Mouse (Mus musculus) heart, embryonic 11.5 days (tissue): Measurements from ENCODE around the gene Trim69. TPM values are rescaled to one million over a fixed set of nuclear protein-coding genes. Genes with fewer than 3 reads are reported as not detected.
A peak's percentile ranks its signal among the peaks of the same experiment; 100 is the strongest.

Experiments
- ATAC-seq: fragments of 200-750 bp; cut with Nextera tagmentation; replicated peaks from 2 replicates; pipeline ENCODE4 v1.8.0; 2017; ENCODE audit warnings: moderate library complexity; ENCODE audit not compliant: insufficient number of reproducible peaks, low FRiP score, low TSS enrichment
- H3K27ac ChIP-seq: fragments of 300-500 bp; sonication (generic); 2 replicates; pipeline ENCODE4 v1.5.1; 2014; ENCODE audit warnings: mild to moderate bottlenecking, low read depth, low read length
- H3K27me3 ChIP-seq: fragments of 300-500 bp; sonication (generic); 2 replicates; pipeline ENCODE4 v1.6.1; 2014; ENCODE audit warnings: mild to moderate bottlenecking, low read length, mixed read lengths; ENCODE audit not compliant: control insufficient read depth, insufficient read depth
- H3K36me3 ChIP-seq: fragments of 300-500 bp; sonication (generic); 2 replicates; pipeline ENCODE4 v1.6.1; 2014; ENCODE audit warnings: mild to moderate bottlenecking, low read length, moderate library complexity, mixed read lengths; ENCODE audit not compliant: control insufficient read depth, insufficient read depth
- H3K4me1 ChIP-seq: fragments of 300-500 bp; sonication (generic); 2 replicates; pipeline ENCODE4 v1.6.1; 2014; ENCODE audit warnings: low read length; ENCODE audit not compliant: control insufficient read depth, insufficient read depth
- H3K4me2 ChIP-seq: fragments of 300-500 bp; sonication (generic); 2 replicates; pipeline ENCODE4 v1.6.1; 2014; ENCODE audit warnings: mild to moderate bottlenecking, moderate library complexity
- H3K4me3 ChIP-seq: fragments of 300-500 bp; sonication (generic); 2 replicates; pipeline ENCODE4 v1.5.1; 2014; ENCODE audit warnings: low read depth, low read length
- H3K9ac ChIP-seq: fragments of 300-500 bp; sonication (generic); 2 replicates; pipeline ENCODE4 v1.6.1; 2014; ENCODE audit warnings: mild to moderate bottlenecking, low read depth, low read length, moderate library complexity
- H3K9me3 ChIP-seq: fragments of 300-500 bp; sonication (generic); replicated peaks from 2 replicates; pipeline ENCODE4 v1.6.1; 2016; ENCODE audit warnings: low read length; ENCODE audit not compliant: control insufficient read depth
- WGBS: fragments of 180-500 bp; shearing (Covaris S2); extraction: QIAGEN DNeasy Blood & Tissue Kit; methylation state at CpG from one replicate; pipeline ENCODE4 v1.1.7; 2014; ENCODE audit not compliant: insufficient replicate concordance; 5-methylcytosine and 5-hydroxymethylcytosine counted together
- polyA plus RNA-seq: library from polyadenylated mRNA; unstranded; fragments of >200 nt; fragmentation: Nextera tagmentation; extraction: Ambion mirVana; gene quantifications from 2 replicates; pipeline ENCODE4 v1.2.1, GENCODE M21; 2014

Gene Trim69
- polyA plus RNA-seq: 0.14 TPM in 1 of 2 replicates, not detected in the other

DNA sequence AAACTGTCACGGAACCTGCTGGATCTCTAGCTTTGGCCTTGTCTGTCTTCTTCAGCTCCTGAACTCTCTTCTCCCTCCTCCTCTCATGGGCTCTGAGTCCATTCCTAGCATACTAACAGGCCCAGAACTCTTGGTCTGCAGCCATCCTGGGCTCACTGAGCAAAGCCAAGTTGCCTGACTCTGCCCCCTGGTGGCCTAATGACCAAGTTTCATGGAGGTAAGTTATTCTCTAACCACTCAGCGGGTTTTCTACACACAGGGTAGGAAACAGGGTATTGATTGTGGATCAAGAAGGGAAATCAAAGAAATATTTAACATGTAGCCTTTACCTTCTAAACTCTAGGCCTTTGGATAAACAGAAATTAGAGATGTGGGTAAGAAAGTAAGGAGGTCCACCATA is at the start of gene Trim69:
Gene Trim69 (plus strand): TSS at position 21 of the 400 bp plus-strand sequence.
- H3K27ac ChIP-seq: peak within 1 kb of the TSS; percentile 30; the same call in 1 of the 2 replicates
- WGBS: 36% methylated on average over 2 of the region's 2 CpGs
- H3K4me2 ChIP-seq: no peak within 1 kb of the TSS
- no peak for ATAC-seq
- H3K9me3 ChIP-seq: no peaks in the 10 kb centered on the region
- 0 out of 2 replicates have a peak, but pooled peaks cover 4% of the 10 kb centered on the region for H3K4me1 ChIP-seq
- H3K4me3 ChIP-seq: no peak within 1 kb of the TSS
- H3K9ac ChIP-seq: no peak within 1 kb of the TSS
- no peaks in the 10 kb centered on the region for H3K27me3 ChIP-seq
- no peaks in the 10 kb centered on the region for H3K36me3 ChIP-seq

DNA sequence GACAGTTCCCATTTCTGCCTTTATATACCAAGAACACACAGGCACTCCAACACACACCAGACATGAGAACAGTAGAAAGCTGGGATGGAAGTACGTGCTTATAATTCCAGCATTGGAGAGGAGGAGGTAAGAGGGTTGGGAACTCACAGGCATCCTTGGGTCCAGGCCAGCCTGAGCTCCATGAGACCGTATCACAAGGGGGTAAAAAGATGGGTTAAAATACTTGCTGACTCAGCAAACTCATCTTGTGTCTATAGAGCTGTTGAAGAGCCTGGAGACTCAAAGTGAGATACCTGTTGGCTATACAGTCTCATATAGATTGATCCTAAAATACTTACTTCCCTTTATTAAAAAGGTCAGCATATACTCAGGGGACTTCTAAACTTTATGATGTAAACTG is 43.6 kb upstream of the Trim69 start:
- H3K36me3 ChIP-seq: peaks cover 3% of the 10 kb centered on the region; the same call in 1 of the 2 replicates
- ATAC-seq: no peak
- H3K27ac ChIP-seq: no peak overlapping the region
- peak overlapping the region; percentile 70; the same call in 1 of the 2 replicates for H3K4me3 ChIP-seq
- H3K4me2 ChIP-seq: no peak overlapping the region; the same call in 1 of the 2 replicates
- WGBS: 85% methylated on average over 2 of the region's 2 CpGs
- no peak overlapping the region for H3K9ac ChIP-seq
- H3K4me1 ChIP-seq: 0 out of 2 replicates have a peak, but pooled peaks cover 5% of the 10 kb centered on the region
- H3K27me3 ChIP-seq: no peaks in the 10 kb centered on the region
- H3K9me3 ChIP-seq: no peaks in the 10 kb centered on the region

DNA sequence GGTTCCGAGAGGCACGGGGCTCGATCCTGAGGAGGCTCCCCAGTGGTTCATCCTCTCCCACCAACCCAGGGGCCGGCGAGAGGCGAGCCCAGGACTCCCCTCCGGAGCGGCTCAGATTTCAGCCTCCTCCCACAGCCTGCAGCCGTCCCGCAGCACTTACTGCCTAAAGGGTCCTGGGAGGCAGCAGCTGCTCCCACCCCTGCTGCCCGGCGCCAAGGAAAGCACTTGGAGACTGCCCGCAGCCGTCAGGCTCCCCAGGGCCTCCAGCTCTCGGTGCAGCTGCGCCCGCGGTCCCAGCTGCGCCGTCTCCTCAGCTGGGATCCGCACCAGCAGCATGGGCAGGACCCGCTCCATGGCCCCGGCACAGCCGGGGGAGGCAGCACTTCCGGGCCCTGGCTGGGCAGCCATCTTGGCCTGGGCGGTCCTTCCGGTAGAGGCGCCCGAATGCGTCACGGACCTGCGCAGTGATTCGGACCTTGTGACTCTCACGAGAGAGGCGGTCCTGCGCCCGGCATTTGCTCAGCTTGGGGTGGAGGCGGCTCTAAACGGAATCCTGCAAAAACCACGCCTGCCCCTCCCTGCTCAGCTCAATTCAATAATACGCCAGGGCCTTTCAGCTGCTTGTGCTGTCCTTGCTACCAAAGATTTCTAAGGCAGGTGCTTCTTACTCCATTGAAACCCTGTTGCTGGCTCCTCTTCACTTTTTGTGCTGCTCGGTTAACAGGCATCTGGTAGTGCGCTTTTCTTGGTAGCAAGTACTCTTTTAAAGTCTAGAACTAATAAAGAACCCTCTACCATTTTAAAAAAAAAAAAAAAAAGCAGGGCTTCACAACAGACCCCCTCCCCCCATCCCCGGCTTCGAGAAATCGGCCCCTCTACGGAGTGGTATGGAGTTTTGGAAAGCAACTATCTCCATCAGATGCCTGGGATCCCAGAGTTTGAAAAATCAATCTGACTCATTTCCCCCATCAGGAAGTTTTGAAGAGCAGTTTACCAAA is 42.2 kb upstream of the Trim69 start, which contains the start of gene Spg11:
Gene Spg11 (minus strand): TSS at position 426 of the 998 bp plus-strand sequence.
- Histone ChIP-seq H3K9ac (peak within 1 kb of the TSS; percentile 92), H3K4me3 (peak within 1 kb of the TSS; percentile 70), H3K4me1 (0 out of 2 replicates have a peak, but pooled peaks cover 5% of the 10 kb centered on the region), H3K36me3 (no peaks in the 10 kb centered on the region), H3K27ac (peak within 1 kb of the TSS; percentile 91), H3K27me3 (no peaks in the 10 kb centered on the region), H3K4me2 (peak within 1 kb of the TSS; percentile 70), H3K9me3 (no peaks in the 10 kb centered on the region)
- under 1% methylated on average over 46 of the region's 47 CpGs for WGBS
- ATAC-seq: peak; percentile 99

DNA sequence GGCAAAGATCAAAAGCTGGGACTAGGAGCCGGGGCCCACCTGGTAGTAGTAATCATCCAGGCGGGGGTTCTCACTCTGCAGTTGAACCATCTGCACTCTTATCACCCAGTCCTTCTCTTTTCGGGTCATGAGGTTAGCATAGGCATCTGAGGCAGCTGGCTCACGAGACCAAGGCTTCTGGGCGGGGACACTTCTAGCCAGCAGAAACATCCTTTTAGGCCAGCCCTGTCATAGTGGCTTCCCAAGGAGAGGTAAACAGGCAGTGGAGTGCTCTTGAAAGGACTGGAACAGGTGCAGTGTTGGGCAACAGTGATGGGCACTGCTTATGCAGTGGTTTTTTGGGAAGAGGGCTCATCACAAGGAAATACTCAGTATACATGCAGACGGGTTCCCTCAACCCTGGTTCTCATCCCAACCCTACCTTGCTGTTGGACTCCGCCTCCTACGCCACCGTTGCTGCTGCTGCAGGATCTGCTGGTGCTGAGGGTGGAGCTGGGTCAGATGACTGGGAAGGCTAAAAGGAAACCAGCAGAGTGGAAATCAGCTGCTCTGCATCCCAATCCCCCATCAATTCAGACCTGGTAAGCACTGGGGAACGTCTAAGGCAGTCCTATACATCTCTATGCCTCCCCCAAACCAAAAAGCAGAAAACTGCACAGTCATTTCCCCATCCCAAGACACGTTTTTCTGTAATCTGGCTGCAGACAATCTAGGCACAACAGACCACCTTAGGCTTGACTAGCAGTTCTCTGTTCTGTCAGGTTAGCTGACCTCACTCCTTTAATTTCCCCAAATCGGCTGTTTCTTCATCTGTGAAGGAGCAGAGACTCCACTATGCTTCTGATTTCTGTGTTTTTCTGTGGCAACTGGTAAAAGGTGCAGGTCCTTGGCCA is 34.6 kb upstream of the Trim69 start:
- H3K9me3 ChIP-seq: no peaks in the 10 kb centered on the region
- WGBS: 29% methylated on average over 12 of the region's 12 CpGs
- H3K4me3 ChIP-seq: no peak overlapping the region
- H3K4me2 ChIP-seq: no peak overlapping the region
- H3K4me1 ChIP-seq: peaks cover 5% of the 10 kb centered on the region
- no peaks in the 10 kb centered on the region for H3K27me3 ChIP-seq
- H3K27ac ChIP-seq: no peak overlapping the region
- no peaks in the 10 kb centered on the region for H3K36me3 ChIP-seq
- H3K9ac ChIP-seq: no peak overlapping the region
- no peak for ATAC-seq

DNA sequence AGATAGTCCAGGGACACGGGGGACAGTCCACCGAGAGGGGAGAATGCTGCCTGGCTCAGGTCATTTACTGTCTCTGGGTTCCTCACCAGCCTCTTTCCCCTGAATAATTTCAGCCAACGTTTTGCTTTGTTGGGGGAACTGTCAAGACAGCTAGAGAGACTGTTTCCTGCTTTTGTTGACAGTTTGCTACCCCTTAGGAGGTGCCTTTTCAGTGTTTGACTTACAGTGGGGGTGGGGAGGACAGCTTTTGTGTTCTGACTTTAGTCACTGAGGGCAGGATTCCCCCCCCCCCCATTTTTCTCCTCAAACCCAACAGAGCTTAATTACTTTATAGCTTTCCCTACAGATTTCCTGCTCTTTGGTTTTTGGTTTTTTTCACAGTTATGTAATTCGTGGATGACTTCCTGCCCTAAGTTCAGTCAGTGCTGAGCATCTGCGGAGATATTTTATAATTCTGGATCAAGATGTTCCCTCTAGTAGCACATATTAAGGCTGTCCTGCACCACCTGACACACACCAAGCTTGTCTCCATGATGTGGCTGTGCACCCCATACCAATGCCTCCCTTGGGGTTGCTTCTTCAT is 33.6 kb upstream of the Trim69 start:
- no peak overlapping the region for H3K9ac ChIP-seq
- WGBS: 48% methylated on average over 5 of the region's 5 CpGs
- H3K4me1 ChIP-seq: peaks cover 5% of the 10 kb centered on the region
- H3K4me3 ChIP-seq: no peak overlapping the region
- H3K27ac ChIP-seq: no peak overlapping the region
- no peak overlapping the region for H3K4me2 ChIP-seq
- no peaks in the 10 kb centered on the region for H3K9me3 ChIP-seq
- no peaks in the 10 kb centered on the region for H3K27me3 ChIP-seq
- ATAC-seq: no peak
- H3K36me3 ChIP-seq: no peaks in the 10 kb centered on the region

DNA sequence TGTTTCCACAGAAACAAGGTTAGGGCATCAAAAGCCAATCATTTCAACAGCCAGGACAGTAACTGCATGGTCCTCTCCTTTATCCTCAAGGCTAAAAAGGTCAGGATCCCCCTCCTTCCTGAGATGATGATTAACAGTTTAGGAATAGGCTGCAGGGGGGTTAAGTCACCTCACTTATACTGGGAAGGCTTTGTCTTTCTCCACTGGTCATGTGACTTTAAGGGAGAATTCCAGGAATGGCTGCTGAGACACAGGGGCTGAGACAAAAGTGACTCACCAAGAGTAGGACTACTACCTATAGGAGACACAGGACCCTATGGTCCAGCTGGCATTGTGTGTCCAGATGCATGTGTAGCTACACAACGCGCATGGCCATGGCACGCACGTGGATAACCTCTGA is 32.9 kb upstream of the Trim69 start:
- H3K4me2 ChIP-seq: no peak overlapping the region
- H3K27ac ChIP-seq: no peak overlapping the region
- H3K4me1 ChIP-seq: peaks cover 5% of the 10 kb centered on the region
- no peaks in the 10 kb centered on the region for H3K9me3 ChIP-seq
- H3K27me3 ChIP-seq: no peaks in the 10 kb centered on the region
- H3K36me3 ChIP-seq: no peaks in the 10 kb centered on the region
- H3K4me3 ChIP-seq: no peak overlapping the region
- 91% methylated on average over 4 of the region's 4 CpGs for WGBS
- ATAC-seq: no peak
- H3K9ac ChIP-seq: no peak overlapping the region

DNA sequence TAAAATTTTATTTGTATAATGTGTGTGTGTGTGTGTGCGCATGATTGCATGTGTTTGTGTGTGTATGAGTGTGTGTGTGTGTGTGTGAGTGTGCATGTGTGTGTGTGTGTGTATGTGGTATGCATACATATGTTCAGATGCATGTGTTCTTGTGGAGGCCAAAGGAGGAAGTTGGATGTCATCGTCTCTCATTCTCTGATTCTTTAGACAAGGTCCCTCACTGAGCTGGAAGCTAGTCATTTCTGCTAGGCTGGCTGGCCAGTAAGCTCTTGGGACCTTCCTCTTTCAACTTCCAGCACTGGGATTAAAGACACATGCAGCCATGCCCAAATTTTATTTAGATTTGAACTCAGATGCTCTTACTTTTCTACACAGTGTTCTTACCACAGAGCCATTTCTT is 28.4 kb upstream of the Trim69 start:
- Histone ChIP-seq H3K4me3 (no peak overlapping the region), H3K9me3 (no peaks in the 10 kb centered on the region), H3K4me1 (no peaks in the 10 kb centered on the region; the same call in 1 of the 2 replicates), H3K36me3 (no peaks in the 10 kb centered on the region), H3K4me2 (no peak overlapping the region), H3K27me3 (no peaks in the 10 kb centered on the region), H3K9ac (no peak overlapping the region), H3K27ac (no peak overlapping the region)
- 83% methylated on average over 2 of the region's 2 CpGs for WGBS
- ATAC-seq: no peak

DNA sequence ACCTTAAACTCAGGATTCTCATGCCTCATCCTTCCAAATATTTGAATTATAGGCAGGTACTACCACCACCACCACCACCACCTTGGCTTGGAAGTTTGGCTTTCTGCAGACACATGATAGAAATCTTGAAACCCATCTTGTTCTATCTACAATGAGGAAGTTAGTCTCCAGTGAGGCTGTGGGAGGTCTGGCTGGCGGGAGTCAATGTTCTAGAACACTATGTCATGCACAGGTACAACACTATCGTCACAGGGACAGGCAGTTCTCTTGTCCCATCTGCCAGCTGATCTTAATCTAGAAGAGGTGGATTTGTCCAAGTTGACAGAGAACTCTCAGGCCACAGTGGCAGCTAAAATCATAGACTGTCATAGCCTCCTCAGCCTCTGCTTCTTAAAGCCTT is 27.9 kb upstream of the Trim69 start:
- Histone ChIP-seq H3K36me3 (no peaks in the 10 kb centered on the region), H3K27me3 (no peaks in the 10 kb centered on the region), H3K4me3 (no peak overlapping the region), H3K4me1 (no peaks in the 10 kb centered on the region; the same call in 1 of the 2 replicates), H3K4me2 (no peak overlapping the region), H3K9me3 (no peaks in the 10 kb centered on the region), H3K27ac (no peak overlapping the region), H3K9ac (no peak overlapping the region)
- 85% methylated on average over 2 of the region's 2 CpGs for WGBS
- ATAC-seq: no peak
